Comparison of ENCODE assay signal across 8 mouse cellular contexts in the genomic region with DNA sequence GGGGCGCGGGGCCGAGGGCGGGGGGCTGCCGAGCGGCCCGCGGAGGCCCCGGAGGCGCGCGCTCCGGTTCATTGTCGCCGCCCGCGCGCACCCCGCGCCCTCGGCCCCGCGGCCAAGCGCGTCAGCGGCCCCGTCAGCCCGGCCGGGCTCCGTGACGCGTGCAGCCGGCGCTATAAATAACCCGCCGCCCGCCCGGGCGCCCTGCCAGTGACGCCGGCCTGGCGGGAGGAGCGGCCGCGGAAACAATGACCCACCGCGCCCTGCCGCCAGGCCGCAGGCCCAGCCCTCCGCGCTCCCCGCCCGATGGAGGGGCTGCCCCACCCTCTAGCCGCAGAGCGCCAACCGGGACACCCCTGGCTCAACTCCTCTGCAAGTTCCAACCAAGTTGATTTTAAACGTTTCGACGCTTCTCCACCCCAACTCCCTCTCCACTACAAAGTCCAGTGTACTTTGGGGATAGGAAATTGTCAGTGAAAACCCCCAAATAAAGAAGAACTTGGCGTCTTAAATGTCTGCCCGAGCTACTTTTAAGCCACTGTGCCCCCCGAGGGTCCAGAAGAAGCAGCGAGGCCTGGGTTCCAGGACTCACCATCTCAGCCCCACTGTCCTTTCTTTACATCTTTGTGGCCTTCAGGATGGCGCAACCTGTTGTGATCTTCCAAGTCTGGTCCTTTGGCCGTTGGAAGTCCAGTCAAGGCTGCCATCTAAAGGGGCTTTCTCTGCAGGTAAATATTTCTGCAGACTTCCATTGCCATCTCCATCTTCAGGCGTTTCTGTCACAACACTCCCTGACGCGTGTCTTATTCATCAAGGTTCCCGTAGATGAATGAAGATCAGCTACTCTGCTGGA. TPM values are rescaled to one million over a fixed set of nuclear protein-coding genes. Genes with fewer than 3 reads are reported as not detected.
DNase-seq lines count a peak whose midpoint lies in the region; ATAC-seq and TF ChIP-seq lines count a peak whose summit lies in the region.

A gene (minus strand): TSS at position 13 of the 850 bp plus-strand sequence.

- H3K4me1 ChIP-seq in ES-E14 (ENCODE audit: control insufficient read depth in 2 of 2, insufficient read depth in 2 of 2, low read length in 2 of 2, poor library complexity in 1 of 2), result no peaks in the 10 kb centered on the region
- H3K4me1 ChIP-seq in forebrain, embryonic 13.5 days, result peaks cover 10% of the 10 kb centered on the region; the same call in 1 of the 2 replicates
- 0 out of 2 replicates have a peak, but pooled peaks cover 3% of the 10 kb centered on the region for H3K4me1 ChIP-seq in lung, embryonic 16.5 days (replicated peaks; ENCODE audit: control insufficient read depth, insufficient read depth, low read length)

- H3K36me3 ChIP-seq in ES-E14 (ENCODE audit: control insufficient read depth, insufficient read depth, low read length, poor library complexity, severe bottlenecking), result no peaks in the 10 kb centered on the region
- no peaks in the 10 kb centered on the region for H3K36me3 ChIP-seq in forebrain, embryonic 13.5 days (ENCODE audit: poor library complexity, severe bottlenecking)
- no peaks in the 10 kb centered on the region for H3K36me3 ChIP-seq in lung, embryonic 16.5 days (ENCODE audit: control insufficient read depth, insufficient read depth, low read length)

- WGBS in forebrain, embryonic 13.5 days, result 18% methylated on average over 23 of the region's 69 CpGs
- WGBS in lung, embryonic 16.5 days, result 9% methylated on average over 51 of the region's 69 CpGs

- H3K27ac ChIP-seq in ES-E14 (ENCODE audit: insufficient read depth, low read depth, low read length, poor library complexity, severe bottlenecking), result no peak within 1 kb of the TSS
- peak within 1 kb of the TSS; percentile 28 for H3K27ac ChIP-seq in forebrain, embryonic 13.5 days
- peak within 1 kb of the TSS; percentile 95 for H3K27ac ChIP-seq in layer of hippocampus, adult 2 months
- H3K27ac ChIP-seq in lung, embryonic 16.5 days (ENCODE audit: low read length), result peak within 1 kb of the TSS; percentile 93

- peak within 1 kb of the TSS; percentile 94 for H3K4me2 ChIP-seq in forebrain, embryonic 13.5 days
- peak within 1 kb of the TSS; percentile 72 for H3K4me2 ChIP-seq in lung, embryonic 16.5 days (ENCODE audit: low read depth, low read length)

- in situ Hi-C loops in ES-E14 (cut with MboI; ENCODE audit: low sequenced_read_pairs in 2 of 2, unreplicated experiment in 2 of 2), result no loop called here

- H3K9ac ChIP-seq in ES-E14 (ENCODE audit: insufficient read depth, low read depth, low read length, poor library complexity, severe bottlenecking), result peak within 1 kb of the TSS; percentile 97
- H3K9ac ChIP-seq in forebrain, embryonic 13.5 days, result peak within 1 kb of the TSS; percentile 87
- H3K9ac ChIP-seq in lung, embryonic 16.5 days (ENCODE audit: low read length), result peak within 1 kb of the TSS; percentile 84

- peak; percentile 89 for ATAC-seq in forebrain, embryonic 13.5 days
- ATAC-seq in lung, embryonic 16.5 days (ENCODE audit: low read depth), result peak; percentile 97

- H3K27me3 ChIP-seq in forebrain, embryonic 13.5 days, result peaks cover 5% of the 10 kb centered on the region; the same call in 1 of the 2 replicates
- H3K27me3 ChIP-seq in lung, embryonic 16.5 days (ENCODE audit: control insufficient read depth, insufficient read depth, low read depth, low read length), result no peaks in the 10 kb centered on the region

- intact Hi-C loops in heart, postnatal 25 days (cut with DNase I), result loop anchor here (1.0 kb wide), 1 partner anchor 114 kb away; no protein-coding TSS in a partner anchor

- H3K9me3 ChIP-seq in ES-E14 (ENCODE audit: control insufficient read depth, insufficient read depth, low read depth, low read length), result no peaks in the 10 kb centered on the region
- no peaks in the 10 kb centered on the region for H3K9me3 ChIP-seq in forebrain, embryonic 13.5 days (replicated peaks)
- H3K9me3 ChIP-seq in lung, embryonic 16.5 days (ENCODE audit: control insufficient read depth, low read length), result no peaks in the 10 kb centered on the region

- H3K4me3 ChIP-seq in ES-E14 (ENCODE audit: insufficient read depth in 1 of 2, low read depth in 1 of 2, low read length in 2 of 2, poor library complexity in 1 of 2, severe bottlenecking in 1 of 2), result peak within 1 kb of the TSS; percentile 81 to 92
- H3K4me3 ChIP-seq in forebrain, embryonic 13.5 days, result peak within 1 kb of the TSS; percentile 71
- peak within 1 kb of the TSS; percentile 94 for H3K4me3 ChIP-seq in layer of hippocampus, adult 2 months
- H3K4me3 ChIP-seq in lung, embryonic 16.5 days (ENCODE audit: low read length), result peak within 1 kb of the TSS; percentile 88

- DNase-seq in ES-E14 (ENCODE audit: low read depth, low spot score), result no peak
- peak; percentile 58 for DNase-seq in c-Kit-positive CD71-positive TER-119-positive erythroid progenitor cells, embryonic 14.5 days (ENCODE audit: low spot score)
- peak; percentile 87 for DNase-seq in heart, postnatal 25 days (ENCODE audit: low spot score)
- DNase-seq in layer of hippocampus, adult 2 months (ENCODE audit: low spot score in 2 of 2), result peak in 1 of 2 experiments; percentile 57
- peak; percentile 72 for DNase-seq in ovary, postnatal 10 days (ENCODE audit: low spot score)
- peak; percentile 71 to 84 for DNase-seq in urinary bladder, adult 18-20 months (ENCODE audit: low spot score in 2 of 2)

- no peak for TF ChIP-seq CTCF in layer of hippocampus, adult 2 months (conservative IDR thresholded peaks at IDR 0.05)

TF ChIP-seq in ES-E14, 5 proteins besides CTCF, POLR2A, EP300 and RAD21:
- no peak for TF ChIP-seq CHD2 (IDR thresholded peaks at IDR 0.05; ENCODE audit: low read depth, low read length)
- TF ChIP-seq ZNF384 (IDR thresholded peaks at IDR 0.05; ENCODE audit: low read depth, low read length), result no peak
- TF ChIP-seq HCFC1 (IDR thresholded peaks at IDR 0.05; ENCODE audit: borderline replicate concordance, insufficient read depth, low read length), result peak; percentile 46; the same call in 1 of the 2 replicates

RNA-seq across cellular contexts. Expression of the gene that starts here (rescaled TPM):
- total RNA-seq in ES-E14 (2012; rRNA removed), result 0.45 and 0.48 TPM in 2 replicates
- 14.2 and 20.7 TPM in 2 replicates for polyA plus RNA-seq in forebrain, embryonic 13.5 days (2015; fragmentation: Nextera tagmentation; extraction: Ambion mirVana)
- 1 to 10 TPM; 1.3 to 1.8 TPM for total RNA-seq in heart, postnatal 25 days (2021)
- 10 to 100 TPM; 52.5 to 55.0 TPM for total RNA-seq in layer of hippocampus, adult 2 months (2021)
- polyA plus RNA-seq in lung, embryonic 16.5 days (2015; fragmentation: Nextera tagmentation; extraction: Ambion mirVana), result 3.4 and 4.4 TPM in 2 replicates

Comparison
In these comparisons a context has a peak if more than half of its experiments do, and no peak if none do; other contexts are left out.
1. RNA of the gene that starts here (total RNA-seq): 52.5 to 55.0 TPM in layer of hippocampus, adult 2 months; 1.3 to 1.8 TPM in heart, postnatal 25 days and 0.45 to 0.48 TPM in ES-E14; every median in the first group is over 10 times any median in the second.
2. Peak in every context shown above with its lines, with median percentiles within 50 percentile points of each other: H3K4me3 ChIP-seq and H3K9ac ChIP-seq.